Mouse (Mus musculus) A20 (cell line): ENCODE results near the gene Ddb2.

Source experiments
- DNase-seq: peaks from one replicate; pipeline ENCODE4 v3.0.0-alpha.2; 2011; ENCODE audit warnings: low read depth, low spot score

Ddb2 gene

DNA sequence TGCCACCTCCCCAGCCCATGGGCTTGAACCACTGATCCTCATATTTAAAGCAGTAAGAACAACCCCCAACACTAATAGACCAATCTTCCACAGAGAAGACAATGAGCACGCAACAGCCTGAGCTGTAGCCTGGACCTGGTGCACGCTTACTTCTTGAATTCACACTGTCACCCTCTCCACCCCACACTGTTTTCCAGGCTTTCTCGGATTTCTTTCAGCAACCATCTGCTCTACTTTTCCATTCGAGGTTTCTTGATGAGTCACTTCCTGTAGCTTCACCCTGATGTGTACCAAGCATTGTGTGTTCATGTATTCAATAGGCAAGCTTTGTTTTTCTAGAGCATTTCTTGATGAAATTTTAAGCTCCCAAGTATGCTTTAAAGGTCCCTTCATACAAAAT, 49.4 kb downstream of the Ddb2 start:
- DNase-seq, result no peak

GRCm38 (mm10) chr2:91186208-91186607, 50.6 kb downstream of the Ddb2 start:
- DNase-seq, result no peak

- peak; percentile 77 for DNase-seq
Measured at GRCm38 (mm10) chr2:91183711-91184405, 52.9 kb downstream of the Ddb2 start, which contains the start of gene Madd. Madd (minus strand) TSS chr2:91183837.

DNA sequence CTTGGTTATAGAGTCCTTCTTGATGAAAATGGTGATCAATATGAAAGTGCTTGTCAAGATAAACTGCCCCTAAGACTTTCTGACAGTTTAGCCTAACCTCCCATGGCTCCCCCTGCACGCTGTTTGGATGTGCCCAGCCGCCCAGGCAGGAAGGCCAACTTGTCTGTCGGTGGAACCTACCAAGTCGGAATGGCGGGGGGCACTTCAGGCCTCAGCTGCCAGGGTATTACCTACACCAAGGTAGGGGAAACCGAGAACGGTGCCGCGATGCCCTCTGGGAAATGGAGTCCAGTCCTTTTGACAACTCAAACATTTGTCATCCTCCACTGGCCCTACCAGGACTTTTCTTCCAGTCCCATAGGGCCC, 53.7 kb downstream of the Ddb2 start:
- DNase-seq, result peak; percentile 99

DNA sequence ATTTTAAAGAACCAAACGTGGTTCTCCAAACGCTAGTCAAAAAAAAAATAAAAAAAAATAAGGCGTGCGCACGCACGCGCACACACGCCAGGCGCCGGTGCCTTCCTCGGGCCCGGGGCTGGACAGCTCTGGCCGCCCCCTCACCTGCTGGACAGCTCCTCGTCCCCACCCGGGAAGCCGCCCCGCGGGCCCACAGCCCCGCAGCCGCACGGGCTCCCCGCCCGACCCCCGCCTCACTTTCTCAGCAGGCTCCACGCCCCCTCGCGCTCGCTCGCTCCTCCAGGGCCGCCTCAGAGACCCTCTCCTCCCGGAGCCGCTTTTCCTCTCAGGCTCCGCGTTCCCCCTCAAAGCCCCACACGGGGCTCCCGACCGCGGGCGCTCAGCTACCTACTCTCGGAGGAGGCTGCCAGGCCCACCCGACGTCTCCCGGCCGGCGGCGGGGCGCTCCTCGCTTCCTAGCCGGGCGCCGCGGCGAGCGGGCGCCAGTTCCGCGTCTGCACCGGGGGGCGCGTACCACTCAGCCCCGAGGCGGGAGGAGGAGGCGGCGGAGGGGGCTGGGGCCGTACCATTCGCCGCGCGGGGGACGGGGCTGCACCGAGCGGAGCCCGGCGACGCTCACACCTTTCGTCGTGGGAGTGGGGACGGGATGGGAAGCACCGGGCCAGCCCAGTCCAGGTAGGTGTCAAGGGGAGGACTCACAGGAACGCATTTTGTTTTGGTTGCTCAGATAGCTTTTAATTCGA, 54.2 kb downstream of the Ddb2 start:
- peak; percentile 95 for DNase-seq

DNA sequence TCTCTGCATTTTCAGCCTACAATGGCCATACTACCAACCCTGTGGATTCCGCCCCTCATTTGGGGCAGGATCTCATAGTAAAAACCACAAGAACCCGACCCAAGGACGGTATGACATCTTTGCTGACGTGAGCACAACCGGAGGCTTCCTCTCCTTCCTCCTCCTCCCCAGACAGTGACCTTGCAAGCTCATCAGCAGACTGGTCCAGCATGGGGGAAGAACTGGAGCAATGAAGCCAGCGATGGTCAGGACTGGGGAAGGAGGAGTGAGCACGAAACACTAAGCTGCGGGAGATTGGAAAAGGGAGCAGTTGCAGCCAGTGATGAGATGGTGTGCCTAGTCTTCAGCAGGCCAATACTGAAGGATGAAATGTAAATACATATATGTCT, 54.8 kb downstream of the Ddb2 start:
- DNase-seq, result no peak

GRCm38 (mm10) chr2:91180706-91181105, 56.1 kb downstream of the Ddb2 start:
- DNase-seq, result no peak

DNA sequence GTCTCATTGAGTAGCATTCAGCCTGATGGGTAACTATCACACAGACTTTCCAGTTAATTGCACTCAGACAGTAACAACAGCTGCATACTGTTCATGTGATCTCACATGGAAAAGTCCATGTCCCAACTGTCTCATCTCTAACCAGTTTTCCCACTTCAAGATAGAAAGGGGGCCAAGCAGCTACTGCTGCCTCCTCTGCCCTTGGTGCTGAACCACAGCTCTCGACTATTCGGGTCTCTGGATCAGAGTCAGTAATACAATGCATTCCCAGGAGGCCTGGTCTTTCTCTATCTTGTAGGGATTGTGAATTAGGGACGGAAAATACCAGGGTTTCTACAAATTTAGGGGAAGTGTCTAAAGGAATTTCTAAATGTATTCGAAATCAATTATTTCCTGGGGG, 57.0 kb downstream of the Ddb2 start:
- no peak for DNase-seq

GRCm38 (mm10) chr2:91176234-91176633, 60.5 kb downstream of the Ddb2 start:
- no peak for DNase-seq

- DNase-seq, result no peak
Measured at GRCm38 (mm10) chr2:91175490-91175889, 61.3 kb downstream of the Ddb2 start.

GRCm38 (mm10) chr2:91169587-91170322, 67.0 kb downstream of the Ddb2 start:
- no peak for DNase-seq

DNA sequence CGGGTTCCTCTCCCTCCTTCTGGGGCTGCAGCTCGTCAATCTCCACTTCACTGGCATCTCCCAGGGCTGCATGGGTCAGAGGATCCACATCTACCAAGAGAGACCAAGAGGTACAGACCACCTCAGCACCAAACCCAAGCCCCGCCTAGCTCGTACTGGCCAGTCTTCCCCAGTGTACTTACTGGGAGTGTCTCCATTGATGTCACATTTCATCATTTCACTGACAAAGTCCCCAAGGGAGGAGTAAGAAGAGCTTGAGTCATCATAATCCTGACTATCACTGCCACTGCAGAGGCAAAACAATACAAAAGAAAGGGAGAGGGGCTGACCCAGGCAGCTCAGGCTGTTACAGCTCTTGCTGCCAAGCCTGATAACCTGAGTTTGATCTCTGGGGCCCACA, 69.2 kb downstream of the Ddb2 start:
- DNase-seq, result no peak

- DNase-seq, result no peak
Measured at GRCm38 (mm10) chr2:91164991-91165390, 71.8 kb downstream of the Ddb2 start.

- DNase-seq, result no peak
Measured at GRCm38 (mm10) chr2:91163532-91163931, 73.2 kb downstream of the Ddb2 start.

- no peak for DNase-seq
Measured at GRCm38 (mm10) chr2:91162952-91163351, 73.8 kb downstream of the Ddb2 start.
